Mouse (Mus musculus) heart, adult 18-20 months (tissue): Measurements from ENCODE around the gene Tnxb. TPM values are rescaled to one million over a fixed set of nuclear protein-coding genes. Genes with fewer than 3 reads are reported as not detected.

Experiments
- DNase-seq, 2 experiments: peaks; one replicate each; pipeline ENCODE4 v3.0.0; 2021 to 2022; ENCODE audit warnings: mixed read lengths in 1 of 2
- total RNA-seq, 2 experiments: library from RNA; stranded (reverse); gene quantifications; 2 replicates each; pipeline ENCODE4 v1.2.3; 2021

Gene Tnxb
- total RNA-seq, 2 experiments from 2014 or later, result 22.9 to 26.5 TPM

DNA sequence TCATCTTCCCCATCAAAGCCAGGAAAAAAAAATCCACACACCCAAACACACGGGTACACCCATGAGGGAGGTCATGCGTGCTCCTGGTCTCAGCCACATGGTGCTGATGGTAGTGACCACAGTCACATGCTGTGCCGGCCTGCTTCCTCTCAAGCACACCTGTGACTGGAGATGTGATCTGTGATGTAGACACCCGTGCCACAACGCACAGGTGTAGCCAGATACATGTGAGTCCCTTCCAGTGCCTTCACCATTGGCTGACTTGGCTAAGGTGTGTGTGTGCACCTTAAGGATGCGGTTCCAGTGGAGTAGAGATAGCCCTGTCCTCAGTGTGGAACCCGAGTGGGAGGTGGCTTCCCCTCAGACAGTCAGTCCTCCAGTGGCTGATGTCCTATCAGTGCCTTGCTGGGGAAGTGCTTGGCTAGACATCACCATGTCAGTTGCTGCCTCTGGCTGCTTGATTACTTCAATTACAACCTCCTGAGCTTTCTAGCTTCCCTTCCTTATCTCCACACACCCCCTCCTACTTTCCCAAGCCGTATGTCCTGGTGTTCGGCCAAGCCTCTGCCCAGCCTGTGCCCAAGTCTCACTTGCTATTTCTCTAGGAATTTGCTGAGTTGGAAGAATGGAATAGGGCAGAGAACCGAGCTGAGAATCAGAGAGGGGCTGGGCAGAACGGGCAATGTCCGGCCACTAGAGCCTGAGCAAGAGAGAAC is 11.0 kb upstream of the Tnxb start:
- peak in 1 of 2 experiments; percentile 44 for DNase-seq

DNA sequence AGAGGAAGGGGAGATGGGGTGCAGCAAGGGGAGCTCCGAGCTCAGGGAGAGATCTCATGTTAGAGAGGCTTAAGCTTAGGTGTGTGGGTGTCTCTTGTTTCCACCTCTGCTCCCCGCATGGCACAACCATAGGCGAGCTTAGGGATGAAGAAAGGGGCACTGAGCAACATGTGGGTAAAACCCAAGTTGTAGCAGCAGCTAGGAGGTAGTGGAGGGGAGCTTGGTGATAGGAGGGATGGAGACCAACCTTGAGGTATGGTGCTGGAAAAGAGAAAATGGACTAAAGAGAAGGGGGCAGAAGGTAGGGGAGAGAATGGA is 10.5 kb upstream of the Tnxb start:
- DNase-seq, result no peak

DNA sequence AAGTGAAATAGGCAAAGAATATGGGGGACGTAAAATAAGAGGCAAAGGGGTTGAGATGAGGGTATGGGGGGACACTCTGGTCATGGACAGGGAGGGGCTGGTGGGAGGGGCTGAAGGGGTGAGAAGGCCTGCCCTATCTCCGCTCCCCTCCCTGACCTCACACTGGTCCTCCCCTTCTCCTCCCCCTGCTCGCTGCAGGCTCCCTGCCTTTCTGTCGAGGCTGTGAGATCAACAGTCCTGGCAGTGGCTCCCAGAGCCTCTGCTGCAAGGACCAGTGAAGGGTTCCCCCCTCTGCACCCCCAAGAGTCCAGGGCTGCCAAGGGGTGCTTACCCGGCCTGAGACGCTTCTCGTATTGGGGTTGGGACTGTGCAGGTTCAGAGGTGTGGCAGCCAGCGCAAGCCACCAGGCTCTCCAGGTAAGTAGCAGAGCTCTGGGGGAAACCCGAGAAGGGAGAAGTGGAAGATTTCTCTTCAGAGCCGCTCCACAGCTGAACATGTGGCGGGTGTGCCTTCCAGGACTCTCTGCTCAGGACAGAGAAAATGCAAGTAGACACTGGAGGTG is 10.0 kb upstream of the Tnxb start:
- DNase-seq, result peak; percentile 58 to 77

DNA sequence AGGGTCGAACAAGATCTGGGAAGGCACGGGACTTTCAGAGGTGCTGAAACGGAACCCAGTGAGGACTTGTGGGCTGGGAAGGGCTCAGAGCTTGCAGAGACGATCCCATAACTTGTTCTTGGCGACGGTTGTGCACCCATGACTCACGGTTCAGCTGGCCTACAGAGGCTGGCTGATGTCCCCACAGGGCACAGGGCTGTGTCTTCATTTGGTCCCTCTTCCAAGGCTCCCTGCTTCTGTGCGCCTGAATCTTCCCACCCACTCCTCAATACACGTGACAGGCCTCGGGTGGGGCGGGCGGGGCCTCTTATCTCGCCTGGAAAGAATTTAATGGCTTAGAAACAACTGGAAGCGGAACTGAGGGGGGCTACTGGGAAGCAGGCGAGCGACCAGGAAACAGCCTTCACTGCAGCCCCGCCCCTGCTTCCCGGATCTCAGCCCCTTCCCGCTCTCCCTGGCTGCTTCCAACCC is 9.2 kb upstream of the Tnxb start:
- peak; percentile 80 to 88 for DNase-seq

DNA sequence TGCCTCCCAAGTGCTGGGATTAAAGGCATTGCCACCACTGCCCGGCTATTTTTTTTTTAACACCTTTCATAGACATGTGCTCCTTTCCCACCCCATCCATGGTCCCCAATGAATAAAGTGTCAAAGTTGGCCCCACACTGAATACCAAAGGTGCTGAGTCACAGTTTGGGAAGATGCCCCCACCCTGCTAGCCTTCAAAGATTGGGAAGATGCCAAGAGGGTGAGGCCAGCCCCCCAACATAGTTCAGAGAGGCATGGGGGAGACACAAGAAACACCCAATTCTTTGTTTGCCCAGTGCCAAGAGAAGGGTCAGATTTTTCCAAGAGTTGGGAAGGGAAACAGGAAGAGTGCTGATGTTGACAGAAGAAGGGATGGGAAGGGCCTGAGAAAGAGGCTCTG is 7.9 kb upstream of the Tnxb start:
- peak in 1 of 2 experiments; percentile 42 for DNase-seq

DNA sequence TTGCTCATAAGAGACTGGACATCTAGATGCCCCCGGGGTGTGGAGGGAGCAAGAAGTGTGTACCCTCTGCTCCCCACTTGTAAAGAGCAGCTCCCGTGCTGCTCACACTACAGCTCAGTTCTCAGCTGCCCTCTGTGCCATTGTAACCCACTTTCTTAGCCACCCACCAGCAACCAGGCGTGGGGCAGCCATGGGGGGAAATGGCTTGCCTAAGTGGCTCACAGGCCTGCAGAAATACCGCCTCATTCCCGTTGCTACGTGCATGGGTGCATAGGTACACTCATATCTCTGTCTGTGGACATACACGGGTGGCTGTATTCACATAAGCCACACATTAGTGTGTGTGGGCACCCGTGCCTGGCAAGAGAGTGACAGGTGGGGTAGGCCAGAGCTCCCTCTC is 7.4 kb upstream of the Tnxb start:
- no peak for DNase-seq

DNA sequence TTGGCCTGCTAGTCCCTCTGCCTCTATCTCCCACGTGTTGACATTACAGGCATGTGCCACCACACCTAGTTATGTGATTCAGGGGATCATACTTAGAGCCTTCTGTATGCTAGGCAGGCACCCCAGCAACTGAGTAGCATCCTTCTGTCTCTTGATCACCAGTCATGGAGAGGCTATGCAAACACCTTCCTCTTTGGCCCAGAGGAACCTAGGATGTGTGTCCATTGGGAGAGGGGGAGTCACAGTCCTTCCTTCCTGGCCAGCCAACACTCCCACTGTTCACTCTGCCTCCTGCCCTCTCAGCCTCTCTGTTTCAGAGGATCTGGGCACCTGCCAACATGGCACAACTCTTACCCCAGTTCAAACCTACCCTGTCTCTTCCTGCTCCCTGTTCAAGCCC is 6.8 kb upstream of the Tnxb start:
- DNase-seq, result no peak

DNA sequence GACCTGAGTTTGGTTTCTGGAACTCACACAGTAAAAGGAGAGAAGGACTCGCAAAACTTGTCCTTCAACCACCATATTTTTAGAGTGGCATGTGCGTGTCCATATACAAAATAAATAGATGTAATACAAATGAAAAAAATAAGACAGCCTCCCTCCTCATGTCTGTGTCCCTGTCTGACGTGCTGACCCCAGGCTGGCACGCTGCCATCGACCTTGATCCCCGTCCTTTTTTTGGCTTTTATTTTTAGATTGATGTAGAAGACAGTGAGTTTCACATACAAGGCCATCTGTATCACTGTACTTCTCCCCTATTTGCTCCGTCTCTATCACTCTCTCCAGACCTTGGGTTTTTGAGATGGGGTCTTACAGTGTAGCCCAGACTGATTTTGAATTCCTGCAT is 5.9 kb upstream of the Tnxb start:
- no peak for DNase-seq

DNA sequence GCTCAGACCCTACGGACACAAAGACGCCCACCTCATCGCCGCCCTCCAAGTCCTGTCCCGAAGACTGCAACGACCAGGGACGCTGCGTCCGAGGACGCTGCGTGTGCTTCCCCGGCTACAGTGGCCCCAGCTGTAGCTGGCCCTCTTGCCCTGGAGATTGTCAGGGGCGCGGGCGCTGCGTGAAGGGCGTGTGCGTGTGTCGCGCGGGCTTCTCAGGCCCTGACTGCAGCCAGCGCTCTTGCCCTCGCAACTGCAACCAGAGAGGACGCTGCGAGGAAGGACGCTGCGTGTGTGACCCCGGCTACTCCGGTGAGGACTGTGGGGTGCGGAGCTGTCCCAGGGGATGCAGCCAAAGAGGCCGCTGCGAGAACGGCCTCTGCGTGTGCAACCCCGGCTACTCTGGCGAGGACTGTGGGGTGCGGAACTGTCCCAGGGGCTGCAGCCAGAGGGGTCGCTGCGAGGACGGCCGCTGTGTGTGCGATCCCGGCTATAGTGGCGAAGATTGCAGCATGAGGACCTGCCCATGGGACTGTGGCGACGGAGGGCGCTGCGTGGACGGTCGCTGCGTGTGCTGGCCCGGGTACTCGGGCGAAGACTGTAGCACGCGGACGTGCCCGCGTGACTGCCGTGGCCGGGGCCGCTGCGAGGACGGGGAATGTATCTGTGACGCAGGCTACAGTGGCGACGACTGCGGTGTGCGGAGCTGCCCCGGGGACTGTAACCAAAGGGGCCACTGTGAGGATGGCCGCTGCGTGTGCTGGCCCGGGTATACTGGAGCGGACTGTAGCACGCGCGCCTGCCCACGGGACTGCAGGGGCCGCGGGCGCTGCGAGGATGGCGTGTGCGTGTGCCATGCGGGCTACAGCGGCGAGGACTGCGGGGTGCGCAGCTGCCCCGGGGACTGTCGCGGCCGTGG is 1.1 kb downstream of the Tnxb start:
- DNase-seq, result no peak

DNA sequence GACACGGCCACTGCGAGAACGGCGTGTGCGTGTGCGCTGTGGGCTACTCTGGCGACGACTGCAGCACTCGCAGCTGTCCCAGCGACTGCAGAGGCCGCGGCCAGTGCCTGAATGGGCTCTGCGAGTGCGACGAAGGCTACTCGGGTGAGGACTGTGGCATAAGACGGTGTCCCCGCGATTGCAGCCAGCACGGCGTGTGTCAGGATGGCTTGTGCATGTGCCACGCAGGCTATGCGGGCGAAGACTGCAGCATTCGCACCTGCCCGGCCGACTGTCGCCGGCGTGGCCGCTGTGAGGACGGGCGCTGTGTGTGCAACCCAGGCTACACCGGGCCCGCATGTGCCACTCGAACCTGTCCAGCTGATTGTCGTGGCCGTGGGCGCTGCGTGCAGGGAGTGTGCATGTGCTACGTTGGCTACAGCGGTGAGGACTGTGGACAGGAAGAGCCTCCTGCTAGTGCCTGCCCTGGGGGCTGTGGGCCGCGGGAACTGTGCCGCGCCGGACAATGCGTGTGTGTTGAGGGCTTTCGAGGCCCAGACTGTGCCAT is 2.0 kb downstream of the Tnxb start:
- no peak for DNase-seq

DNA sequence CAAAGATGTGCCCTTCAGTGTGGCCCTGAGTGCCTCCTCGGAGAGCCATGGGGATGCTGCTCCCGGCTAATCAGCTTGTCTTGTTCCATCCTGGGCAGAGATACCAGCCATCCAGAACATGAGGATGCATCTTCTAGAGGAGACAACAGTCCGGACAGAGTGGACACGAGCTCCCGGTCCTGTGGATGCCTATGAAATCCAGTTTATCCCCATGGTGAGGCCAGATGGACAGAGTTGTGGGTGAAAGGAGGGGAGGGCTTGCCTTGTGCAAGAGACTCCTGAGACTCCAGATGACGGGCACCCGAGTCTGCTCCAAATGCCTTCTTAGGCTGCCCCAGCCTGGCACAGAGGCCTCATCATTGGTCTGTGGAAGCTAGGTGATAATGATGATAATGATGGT is 2.8 kb downstream of the Tnxb start:
- no peak for DNase-seq

DNA sequence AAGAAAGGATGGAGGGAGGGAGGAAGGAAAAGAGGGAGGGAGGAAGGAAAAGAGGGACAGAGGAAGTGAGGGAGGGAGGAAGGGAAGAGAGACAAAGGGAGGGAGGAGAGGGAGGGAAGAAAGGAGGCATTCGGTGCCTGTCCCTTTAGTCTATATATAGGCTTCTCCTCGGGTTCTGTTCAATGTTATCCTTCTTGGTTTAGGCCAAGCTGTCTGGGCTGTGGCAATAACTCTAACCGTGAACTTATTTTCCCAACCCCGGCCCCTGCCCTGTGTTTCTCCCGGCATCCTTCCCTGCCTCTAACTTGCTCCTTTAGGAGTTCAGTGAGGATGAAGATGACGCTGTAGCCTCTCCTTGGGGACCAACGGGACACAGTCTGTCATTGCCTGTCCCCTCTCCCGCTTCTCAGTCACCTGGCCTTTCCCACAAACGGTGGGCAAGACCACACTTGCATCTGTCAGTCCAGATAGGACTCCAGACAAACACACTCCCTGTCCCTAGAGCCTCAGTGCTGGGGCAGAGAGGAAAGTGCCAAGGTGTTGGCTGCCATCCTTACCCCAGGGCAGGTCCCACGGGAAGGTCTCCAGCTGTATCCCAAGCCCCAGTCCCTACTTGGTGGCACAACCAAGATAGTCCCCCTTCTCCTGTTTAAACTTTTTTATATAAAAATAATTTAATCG is 4.3 kb downstream of the Tnxb start:
- DNase-seq, result no peak

DNA sequence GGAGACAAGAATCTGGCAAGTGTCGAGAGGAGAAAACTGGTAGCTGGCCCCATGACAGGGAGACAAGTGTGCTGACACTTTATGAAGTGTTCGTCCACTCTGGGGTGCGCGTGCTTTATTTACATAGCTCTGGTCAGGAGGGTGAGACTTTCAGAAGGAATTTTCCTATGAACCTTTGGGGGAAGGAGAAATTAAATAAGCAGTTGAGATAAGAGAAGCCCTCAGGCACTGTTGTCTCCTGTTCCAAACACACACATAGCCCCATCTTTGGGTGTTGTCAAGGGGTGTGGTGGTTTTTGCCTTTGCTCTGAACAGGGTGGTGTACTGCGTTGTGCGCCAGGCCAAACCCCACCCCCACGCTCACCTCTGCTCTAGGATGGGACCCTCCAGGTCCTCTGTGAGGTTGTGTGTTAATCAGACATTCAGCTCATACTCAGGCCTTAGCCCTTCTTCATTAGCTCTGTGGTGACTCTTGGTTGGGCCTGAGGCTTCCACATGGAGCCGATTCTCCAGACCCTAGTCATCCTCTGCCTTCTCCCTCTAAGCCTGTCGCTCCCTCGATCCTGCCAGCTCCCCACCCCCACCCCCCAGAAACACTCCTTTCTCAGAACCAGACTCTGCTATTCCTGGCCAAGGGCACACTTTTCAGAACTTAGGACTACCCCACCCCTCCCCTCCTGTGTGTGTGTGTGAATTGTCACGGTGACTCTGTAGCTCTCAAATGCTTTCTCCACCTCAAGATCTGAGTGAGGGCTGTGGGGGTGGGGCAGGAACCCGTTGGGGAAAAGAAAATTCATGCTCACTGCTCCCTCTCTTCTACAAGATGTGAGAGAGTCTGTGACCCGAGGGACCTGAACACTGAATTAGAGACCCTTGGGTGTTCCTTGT is 5.1 kb downstream of the Tnxb start:
- DNase-seq, result no peak

DNA sequence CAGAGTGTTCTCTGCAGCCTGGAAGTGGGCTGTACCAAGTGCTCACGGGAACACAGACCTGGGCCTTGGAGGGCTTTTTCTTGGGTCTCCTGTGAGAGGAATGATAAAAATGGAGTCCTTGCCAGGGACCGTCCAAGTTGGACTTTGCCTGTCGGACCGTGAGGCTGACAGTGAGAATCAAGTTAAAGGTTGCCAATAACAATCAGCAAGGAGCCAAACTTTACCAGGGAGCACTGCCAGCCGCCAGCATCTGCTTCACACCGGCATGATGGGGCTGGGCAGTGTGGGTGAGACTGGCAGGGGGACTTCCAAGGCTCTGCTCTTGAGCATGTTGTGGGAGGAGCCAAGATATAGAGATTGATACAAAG is 5.7 kb downstream of the Tnxb start:
- no peak for DNase-seq

DNA sequence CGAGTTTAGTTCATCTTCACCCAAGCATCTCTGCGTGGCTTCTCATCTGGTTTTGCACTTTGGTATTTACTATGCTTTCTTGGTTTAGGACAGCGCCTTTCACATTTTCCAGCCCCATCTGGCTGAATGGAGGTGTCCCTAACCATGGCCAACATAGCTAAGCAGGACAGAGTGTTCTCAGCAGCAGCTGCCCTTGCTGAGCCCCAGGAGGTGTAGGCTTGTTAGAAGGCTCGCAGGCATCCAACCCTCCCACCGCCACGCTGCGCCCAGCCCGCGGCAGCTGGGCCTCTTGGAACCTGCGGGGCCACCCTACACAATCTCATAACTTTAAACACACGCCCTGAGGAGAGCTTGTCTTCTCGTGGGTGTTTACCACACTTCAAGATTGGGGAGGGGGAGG is 6.3 kb downstream of the Tnxb start:
- peak in 1 of 2 experiments; percentile 69 for DNase-seq

DNA sequence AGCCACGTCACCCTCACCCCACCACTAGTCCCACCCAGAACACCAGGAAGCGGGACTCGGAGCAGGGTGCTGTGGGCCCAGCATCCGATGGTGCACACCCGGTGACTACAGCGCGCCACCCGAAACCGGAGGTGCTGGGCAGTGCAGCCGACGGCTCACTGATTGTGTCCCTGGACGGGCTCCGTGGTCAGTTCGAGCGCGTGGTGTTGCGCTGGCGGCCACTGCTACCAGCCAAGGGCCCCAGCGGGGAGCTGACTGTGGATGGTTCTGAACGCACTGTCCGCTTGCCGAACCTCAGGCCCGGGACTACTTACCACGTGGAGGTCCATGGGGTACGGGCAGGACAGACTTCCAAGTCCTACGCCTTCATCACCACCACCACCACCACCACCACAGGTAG is 9.9 kb downstream of the Tnxb start:
- no peak for DNase-seq

DNA sequence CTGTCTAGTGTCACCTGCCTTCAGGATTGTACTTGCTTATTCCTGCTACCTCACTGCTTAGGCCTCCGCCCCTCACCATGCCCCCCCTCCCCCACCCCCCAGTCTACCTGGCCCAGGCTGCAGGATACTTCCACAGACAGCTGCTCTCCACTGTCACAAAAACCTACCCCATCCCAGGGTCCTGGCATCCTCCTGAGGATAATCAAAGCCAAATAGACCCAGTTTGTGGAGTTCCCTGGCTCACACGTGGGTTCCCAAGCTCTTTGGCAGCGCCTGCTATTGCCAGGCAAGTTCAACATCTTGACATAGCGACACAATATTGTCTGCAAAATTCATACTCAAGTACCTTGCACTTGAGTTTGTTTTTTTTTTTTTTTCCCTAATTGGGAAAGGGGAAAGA is 10.3 kb downstream of the Tnxb start:
- DNase-seq, result no peak

DNA sequence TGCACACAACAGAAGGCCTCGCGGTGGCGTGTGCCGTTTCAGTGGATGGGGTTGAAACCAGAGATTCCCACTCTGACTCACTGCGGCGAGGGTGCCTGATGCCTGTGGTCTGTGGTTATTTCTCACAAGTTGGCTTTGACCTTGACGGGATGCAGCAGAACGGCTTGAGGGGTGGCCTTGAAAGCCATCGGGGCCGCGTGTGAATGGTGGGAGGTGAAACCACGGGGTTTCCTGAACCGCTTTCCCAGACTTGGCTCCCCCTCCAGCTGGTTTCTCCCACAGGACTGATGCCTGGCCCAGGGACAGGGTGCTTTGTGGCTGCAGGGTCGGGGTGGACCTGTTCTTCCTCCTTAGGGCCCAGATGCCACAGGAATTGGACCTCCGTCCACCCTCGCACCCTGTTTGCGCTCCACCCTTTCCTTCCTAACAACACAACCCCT is 10.8 kb downstream of the Tnxb start:
- DNase-seq, result peak; percentile 64 to 80

DNA sequence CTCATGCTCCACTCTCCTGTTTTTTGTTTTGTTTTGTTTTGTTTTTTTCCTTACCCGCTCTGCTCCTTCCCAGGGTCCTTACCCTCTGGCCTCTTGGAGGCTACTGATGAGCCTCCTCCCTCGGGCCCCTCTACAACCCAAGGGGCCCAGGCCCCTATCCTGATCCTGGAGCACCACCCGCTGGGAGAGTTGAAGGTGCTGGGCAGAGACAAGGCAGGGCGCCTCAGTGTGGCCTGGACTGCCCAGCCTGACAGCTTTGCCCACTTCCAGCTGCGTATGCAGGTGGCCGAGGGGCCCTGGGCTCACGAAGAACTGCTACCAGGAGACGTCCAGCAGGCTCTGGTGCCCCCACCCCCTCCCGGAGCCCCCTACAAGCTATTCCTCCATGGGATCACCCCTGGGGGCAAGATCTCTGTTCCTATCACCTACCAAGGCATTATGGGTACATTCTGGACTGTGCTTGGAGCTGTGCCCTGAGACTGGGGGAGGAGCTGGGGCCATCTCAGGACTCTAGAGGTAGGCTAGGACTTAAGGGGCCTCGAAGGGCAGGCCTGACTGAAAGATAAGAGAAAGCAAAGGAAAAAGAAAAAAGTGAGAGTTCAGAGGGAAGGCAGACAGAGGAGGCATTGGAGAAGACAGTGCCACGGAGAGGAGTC is 11.7 kb downstream of the Tnxb start:
- peak; percentile 33 to 50 for DNase-seq

DNA sequence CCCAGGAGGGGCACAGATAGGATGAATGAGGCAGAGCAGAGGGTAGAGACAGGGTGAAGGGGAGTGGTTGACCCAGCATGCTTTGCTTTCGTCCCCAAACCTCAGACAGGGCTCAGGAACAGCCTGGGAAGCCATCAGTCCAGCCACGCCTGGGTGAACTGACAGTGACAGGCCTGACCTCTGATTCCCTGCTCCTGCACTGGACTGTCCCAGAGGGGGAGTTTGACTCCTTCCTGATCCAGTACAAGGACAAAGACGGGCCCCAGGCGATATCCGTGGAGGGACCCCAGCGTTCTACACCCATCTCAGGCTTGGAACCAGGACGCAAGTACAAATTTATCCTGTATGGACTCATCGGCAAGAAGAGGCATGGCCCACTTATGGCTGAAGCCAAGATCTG is 12.8 kb downstream of the Tnxb start:
- no peak for DNase-seq
